Mouse (Mus musculus) CH12.LX (cell line): ENCODE measurements around the gene Rnase2b. TPM values are rescaled to one million over a fixed set of nuclear protein-coding genes. Genes with fewer than 3 reads are reported as not detected.

Experiments used
- DNase-seq: peaks from one replicate; pipeline ENCODE4 v3.0.0-alpha.2; 2013; ENCODE audit errors: extremely low read depth
- H3K27ac ChIP-seq: 2 replicates; pipeline ENCODE4 v1.5.1; 2012; ENCODE audit warnings: low read depth, mild to moderate bottlenecking, control low read depth, moderate library complexity; ENCODE audit not compliant: insufficient read depth
- H3K27me3 ChIP-seq: replicated peaks from 2 replicates; pipeline ENCODE3; 2012; ENCODE audit warnings: inconsistent platforms
- H3K36me3 ChIP-seq, 2 experiments: replicated peaks in 1 of 2; 2 replicates each; pipeline versions ENCODE3 to v1.6.1; 2012; ENCODE audit warnings: inconsistent platforms in 1 of 2, low read length in 1 of 2, mild to moderate bottlenecking in 1 of 2, mixed read lengths in 1 of 2, moderate library complexity in 1 of 2; ENCODE audit not compliant: control insufficient read depth in 1 of 2, insufficient read depth in 1 of 2
- H3K4me1 ChIP-seq, 2 experiments: 2 replicates each; pipeline ENCODE4 v1.6.1; 2012; ENCODE audit warnings: inconsistent platforms in 1 of 2, moderate library complexity in 1 of 2; ENCODE audit not compliant: insufficient read depth in 2 of 2, control insufficient read depth in 1 of 2
- H3K4me2 ChIP-seq: 2 replicates; pipeline ENCODE4 v1.6.1; 2012; ENCODE audit warnings: low read depth, mild to moderate bottlenecking, control low read depth; ENCODE audit not compliant: poor library complexity, insufficient read depth, severe bottlenecking
- H3K4me3 ChIP-seq, 3 experiments: fragments of 150-350 bp in 1 of 3; sonication (generic) in 1 of 3; replicated peaks in 1 of 3; 2 replicates each; pipeline versions ENCODE3 to v1.5.1; 2011 to 2012; ENCODE audit warnings: low read depth in 2 of 3, low read length in 2 of 3, mild to moderate bottlenecking in 2 of 3, moderate library complexity in 2 of 3, control low read depth in 1 of 3, improper control_type of control experiment in 1 of 3, inconsistent platforms in 1 of 3, mixed read lengths in 1 of 3; ENCODE audit not compliant: poor library complexity in 1 of 3
- H3K79me2 ChIP-seq: replicated peaks from 2 replicates; pipeline ENCODE4 v1.6.1; 2012; ENCODE audit warnings: mild to moderate bottlenecking, moderate library complexity; ENCODE audit not compliant: control insufficient read depth, poor library complexity, insufficient read depth, severe bottlenecking; ENCODE audit errors: extremely low read depth
- H3K9ac ChIP-seq: 2 replicates; pipeline ENCODE4 v1.6.1; 2012; ENCODE audit warnings: low read depth, mild to moderate bottlenecking, control low read depth, moderate library complexity; ENCODE audit not compliant: insufficient read depth
- H3K9me3 ChIP-seq: replicated peaks from 2 replicates; pipeline ENCODE3; 2012; ENCODE audit warnings: low read length, inconsistent platforms, mixed read lengths
- BHLHE40 ChIP-seq: IDR thresholded peaks from 2 replicates; pipeline ENCODE4 v1.6.1; 2011; ENCODE audit warnings: mild to moderate bottlenecking, low read depth, low read length, improper control_type of control experiment
- CHD1 ChIP-seq: IDR thresholded peaks from 2 replicates; pipeline ENCODE4 v1.6.1; 2012; ENCODE audit warnings: low read depth, low read length, improper control_type of control experiment, inconsistent platforms
- CTCF ChIP-seq, 2 experiments: IDR thresholded peaks in 1 of 2; conservative IDR thresholded peaks in 1 of 2; 2 replicates each; pipeline ENCODE4 v1.5.1; 2011 to 2012; ENCODE audit warnings: low read depth in 2 of 2, low read length in 2 of 2, improper control_type of control experiment in 1 of 2, inconsistent platforms in 1 of 2, mild to moderate bottlenecking in 1 of 2, moderate library complexity in 1 of 2
- EP300 ChIP-seq: IDR thresholded peaks from 2 replicates; pipeline ENCODE4 v1.6.1; 2011; ENCODE audit warnings: low read length, improper control_type of control experiment
- ETS1 ChIP-seq: conservative IDR thresholded peaks from 2 replicates; pipeline ENCODE4 v1.6.1; 2012; ENCODE audit warnings: low read depth, mild to moderate bottlenecking, inconsistent platforms, low read length, improper control_type of control experiment, moderate library complexity
- GABPA ChIP-seq: IDR thresholded peaks from 2 replicates; pipeline ENCODE4 v1.6.1; 2012; ENCODE audit warnings: low read depth, low read length, improper control_type of control experiment, inconsistent platforms; ENCODE audit not compliant: insufficient replicate concordance
- HCFC1 ChIP-seq: IDR thresholded peaks from 2 replicates; pipeline ENCODE4 v1.6.1; 2012; ENCODE audit warnings: low read depth, mild to moderate bottlenecking, inconsistent platforms, low read length, improper control_type of control experiment
- IRF4 ChIP-seq: IDR thresholded peaks from 2 replicates; pipeline ENCODE4 v1.6.1; 2014; ENCODE audit warnings: low read depth, mild to moderate bottlenecking, inconsistent platforms, low read length, improper control_type of control experiment
- KAT2A ChIP-seq: IDR thresholded peaks from 2 replicates; pipeline ENCODE4 v1.6.1; 2012; ENCODE audit warnings: low read length, improper control_type of control experiment, inconsistent platforms; ENCODE audit not compliant: insufficient replicate concordance
- MAFK ChIP-seq: IDR thresholded peaks from 2 replicates; pipeline ENCODE4 v1.6.1; 2011; ENCODE audit warnings: low read length, improper control_type of control experiment; ENCODE audit not compliant: insufficient replicate concordance
- MAZ ChIP-seq: IDR thresholded peaks from 2 replicates; pipeline ENCODE4 v1.6.1; 2012; ENCODE audit warnings: low read depth, mild to moderate bottlenecking, inconsistent platforms, low read length, improper control_type of control experiment, moderate library complexity
- MEF2A ChIP-seq: IDR thresholded peaks from 2 replicates; pipeline ENCODE4 v1.6.1; 2014; ENCODE audit warnings: low read depth, mild to moderate bottlenecking, inconsistent platforms, low read length, improper control_type of control experiment, borderline replicate concordance
- MXI1 ChIP-seq: IDR thresholded peaks from 2 replicates; pipeline ENCODE4 v1.6.1; 2011; ENCODE audit warnings: mild to moderate bottlenecking, low read depth, low read length, improper control_type of control experiment
- PAX5 ChIP-seq: IDR thresholded peaks from 2 replicates; pipeline ENCODE4 v1.6.1; 2012; ENCODE audit warnings: low read length, inconsistent platforms, mixed read lengths
- SIN3A ChIP-seq: IDR thresholded peaks from 2 replicates; pipeline ENCODE4 v1.6.1; 2012; ENCODE audit warnings: low read length, improper control_type of control experiment, inconsistent platforms
- TBP ChIP-seq: conservative IDR thresholded peaks from 2 replicates; pipeline ENCODE4 v1.6.1; 2011; ENCODE audit warnings: low read depth, low read length, improper control_type of control experiment
- TCF12 ChIP-seq: IDR thresholded peaks from 2 replicates; pipeline ENCODE4 v1.6.1; 2014; ENCODE audit warnings: low read depth, mild to moderate bottlenecking, inconsistent platforms, low read length, improper control_type of control experiment
- USF1 ChIP-seq: IDR thresholded peaks from 2 replicates; pipeline ENCODE4 v1.6.1; 2014; ENCODE audit warnings: low read depth, mild to moderate bottlenecking, inconsistent platforms, low read length, improper control_type of control experiment
- ZC3H11A ChIP-seq: IDR thresholded peaks from 2 replicates; pipeline ENCODE4 v1.6.1; 2012; ENCODE audit warnings: low read depth, mild to moderate bottlenecking, inconsistent platforms, low read length, improper control_type of control experiment
- ZKSCAN1 ChIP-seq: IDR thresholded peaks from 2 replicates; pipeline ENCODE4 v1.6.1; 2012; ENCODE audit warnings: low read depth, inconsistent platforms, low read length, improper control_type of control experiment, borderline replicate concordance
- dilution Hi-C: fragments of 300-500 bp; cut with MboI; formaldehyde crosslinking; loops from 2 replicates; pipeline ENCODE4 v1.14.3; 2020; ENCODE audit warnings: low sequenced_read_pairs; ENCODE audit not compliant: extremely low pct_unique_long_range_greater_than_20kb, extremely low pct_ligation_motif_present
- in situ Hi-C: fragments of 300-500 bp; cut with MboI; formaldehyde crosslinking; loops from 3 replicates; pipeline ENCODE4 v1.14.3; 2019; ENCODE audit warnings: low sequenced_read_pairs, low pct_ligation_motif_present, low pct_unique_long_range_greater_than_20kb, mixed read lengths
- polyA plus RNA-seq: library from polyadenylated mRNA; unstranded; fragments of >175 nt; gene quantifications from 2 replicates; pipeline ENCODE4 v1.2.1, GENCODE M21; 2012; ENCODE audit warnings: low read depth; ENCODE audit not compliant: insufficient read length
- total RNA-seq, 2 experiments: library from RNA; depleted of rRNA; stranded (reverse); fragments of 300-350 nt in 1 of 2; fragments of >200 nt in 1 of 2; gene quantifications; 2 replicates each; pipeline ENCODE4 v1.2.3; 2012 to 2014

Gene Rnase2b
- total and polyA plus RNA-seq, 3 experiments = 1.3 TPM; not detected in 2

DNA sequence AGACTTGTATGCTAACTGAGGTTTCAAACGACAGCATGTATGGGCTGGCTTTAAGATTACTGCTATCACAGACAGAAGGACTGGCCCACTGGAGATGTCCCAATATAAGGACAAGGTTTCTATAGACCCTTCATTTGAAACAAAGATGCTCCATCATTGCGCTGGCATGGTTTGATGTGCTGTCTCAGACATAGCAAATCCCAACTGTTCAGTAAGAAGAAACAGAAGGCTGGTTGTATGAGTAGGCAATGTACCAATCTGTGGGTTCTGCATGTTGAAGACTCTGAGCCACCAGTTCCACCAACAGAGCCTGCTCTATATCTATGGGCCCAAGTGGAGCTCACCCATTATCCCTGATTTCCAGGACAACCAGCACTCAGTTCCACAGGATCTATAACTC, 41.1 kb downstream of the Rnase2b start, which contains the start of gene Ear14:
Gene Ear14, plus strand, starts transcription at position 277 of the 400 bp plus-strand sequence.
- Histone ChIP-seq H3K27me3 (no peaks in the 10 kb centered on the region), H3K9ac (no peak within 1 kb of the TSS), H3K79me2 (no peaks in the 10 kb centered on the region), H3K9me3 (no peaks in the 10 kb centered on the region), H3K36me3 (no peaks in the 10 kb centered on the region), H3K4me3 (no peak within 1 kb of the TSS), H3K4me2 (no peak within 1 kb of the TSS), H3K27ac (no peak within 1 kb of the TSS), H3K4me1 (peaks cover 8 to 16% of the 10 kb centered on the region in 2 experiments)
- in situ Hi-C loops (no loop called here), dilution Hi-C loops (no loop called here)
- TF ChIP-seq ETS1 = no peak
- no peak for TF ChIP-seq GABPA
- TF ChIP-seq IRF4 = no peak
- no peak for TF ChIP-seq BHLHE40
- TF ChIP-seq EP300 = no peak
- TF ChIP-seq MXI1 = no peak
- TF ChIP-seq CHD1 = no peak
- no peak for TF ChIP-seq SIN3A
- TF ChIP-seq MAFK = no peak
- no peak for TF ChIP-seq TBP
- TF ChIP-seq MEF2A = no peak
- no peak for TF ChIP-seq MAZ
- no peak for TF ChIP-seq KAT2A
- TF ChIP-seq PAX5 = no peak
- TF ChIP-seq TCF12 = no peak
- TF ChIP-seq ZKSCAN1 = no peak
- no peak for TF ChIP-seq USF1
- no peak for TF ChIP-seq HCFC1
- TF ChIP-seq ZC3H11A = no peak
- TF ChIP-seq CTCF (conservative IDR thresholded peaks at IDR 0.05 in 1 of 2, IDR thresholded peaks at IDR 0.05 in 1 of 2; ENCODE audit: low read depth in 2 of 2, low read length in 2 of 2) = no peak
- DNase-seq = no peak

Other genes with a start within 250 kb of the Rnase2b start
Only the 20 nearest of the 21 such genes appear.
- 39.1 and 41.7 TPM in 2 replicates for gene Osgep, start 237.4 kb upstream of the Rnase2b start, total RNA-seq (2012; rRNA removed)
- 88.7 and 90.4 TPM in 2 replicates for gene Osgep, start 237.4 kb upstream of the Rnase2b start, total RNA-seq (2014; rRNA removed)
- 48.4 and 57.6 TPM in 2 replicates for gene Osgep, start 237.4 kb upstream of the Rnase2b start, polyA plus RNA-seq
- gene Apex1, start 237.3 kb upstream of the Rnase2b start, total RNA-seq (2012; rRNA removed) = 178 and 250 TPM in 2 replicates
- gene Apex1, start 237.3 kb upstream of the Rnase2b start, total RNA-seq (2014; rRNA removed) = 417 and 427 TPM in 2 replicates
- gene Apex1, start 237.3 kb upstream of the Rnase2b start, polyA plus RNA-seq = 353 and 354 TPM in 2 replicates
- gene Pip4p1, start 231.4 kb upstream of the Rnase2b start, total RNA-seq (2012; rRNA removed) = 18.1 and 21.2 TPM in 2 replicates
- 28.1 and 29.2 TPM in 2 replicates for gene Pip4p1, start 231.4 kb upstream of the Rnase2b start, total RNA-seq (2014; rRNA removed)
- 31.1 and 35.5 TPM in 2 replicates for gene Pip4p1, start 231.4 kb upstream of the Rnase2b start, polyA plus RNA-seq
- 99.3 and 113 TPM in 2 replicates for gene Pnp, start 231.2 kb upstream of the Rnase2b start, total RNA-seq (2012; rRNA removed)
- gene Pnp, start 231.2 kb upstream of the Rnase2b start, total RNA-seq (2014; rRNA removed) = 118 and 128 TPM in 2 replicates
- 65.9 and 80.0 TPM in 2 replicates for gene Pnp, start 231.2 kb upstream of the Rnase2b start, polyA plus RNA-seq
- gene Gm49342, start 217.7 kb upstream of the Rnase2b start, total RNA-seq (2012; rRNA removed) = not detected in 2 replicates
- gene Gm49342, start 217.7 kb upstream of the Rnase2b start, total RNA-seq (2014; rRNA removed) = 108 and 120 TPM in 2 replicates
- gene Gm49342, start 217.7 kb upstream of the Rnase2b start, polyA plus RNA-seq = 50.6 and 100 TPM in 2 replicates
- 0.21 TPM in 2 replicates for gene Pnp2, start 206.3 kb upstream of the Rnase2b start, total RNA-seq (2012; rRNA removed)
- gene Pnp2, start 206.3 kb upstream of the Rnase2b start, total RNA-seq (2014; rRNA removed) = 0.43 TPM in 1 of 2 replicates, not detected in the other
- 0.91 TPM in 1 of 2 replicates, not detected in the other for gene Pnp2, start 206.3 kb upstream of the Rnase2b start, polyA plus RNA-seq
- gene Rnase10, start 154.5 kb upstream of the Rnase2b start, total RNA-seq (2012; rRNA removed) = not detected in 2 replicates
- gene Rnase10, start 154.5 kb upstream of the Rnase2b start, total RNA-seq (2014; rRNA removed) = not detected in 2 replicates
- not detected in 2 replicates for gene Rnase10, start 154.5 kb upstream of the Rnase2b start, polyA plus RNA-seq
- gene Rnase9, start 120.4 kb upstream of the Rnase2b start, total RNA-seq (2012; rRNA removed) = not detected in 2 replicates
- not detected in 2 replicates for gene Rnase9, start 120.4 kb upstream of the Rnase2b start, total RNA-seq (2014; rRNA removed)
- not detected in 2 replicates for gene Rnase9, start 120.4 kb upstream of the Rnase2b start, polyA plus RNA-seq
- gene Rnase11, start 112.1 kb upstream of the Rnase2b start, total RNA-seq (2012; rRNA removed) = not detected in 2 replicates
- not detected in 2 replicates for gene Rnase11, start 112.1 kb upstream of the Rnase2b start, total RNA-seq (2014; rRNA removed)
- gene Rnase11, start 112.1 kb upstream of the Rnase2b start, polyA plus RNA-seq = not detected in 2 replicates
- gene Rnase12, start 104.6 kb upstream of the Rnase2b start, total RNA-seq (2012; rRNA removed) = 0.38 and 0.55 TPM in 2 replicates
- not detected in 2 replicates for gene Rnase12, start 104.6 kb upstream of the Rnase2b start, total RNA-seq (2014; rRNA removed)
- gene Rnase12, start 104.6 kb upstream of the Rnase2b start, polyA plus RNA-seq = not detected in 2 replicates
- not detected in 2 replicates for gene Olfr750, start 87.8 kb upstream of the Rnase2b start, total RNA-seq (2012; rRNA removed)
- gene Olfr750, start 87.8 kb upstream of the Rnase2b start, total RNA-seq (2014; rRNA removed) = not detected in 2 replicates
- not detected in 2 replicates for gene Olfr750, start 87.8 kb upstream of the Rnase2b start, polyA plus RNA-seq
- gene Rnase4, start 71.2 kb upstream of the Rnase2b start, total RNA-seq (2012; rRNA removed) = 0.92 and 1.9 TPM in 2 replicates
- gene Rnase4, start 71.2 kb upstream of the Rnase2b start, total RNA-seq (2014; rRNA removed) = 1.8 and 2.5 TPM in 2 replicates
- 1.1 and 1.6 TPM in 2 replicates for gene Rnase4, start 71.2 kb upstream of the Rnase2b start, polyA plus RNA-seq
- 1.6 and 2.2 TPM in 2 replicates for gene Ang, start 71.1 kb upstream of the Rnase2b start, total RNA-seq (2012; rRNA removed)
- 0.44 and 1.2 TPM in 2 replicates for gene Ang, start 71.1 kb upstream of the Rnase2b start, total RNA-seq (2014; rRNA removed)
- 0.97 and 1.2 TPM in 2 replicates for gene Ang, start 71.1 kb upstream of the Rnase2b start, polyA plus RNA-seq
- gene Eddm3b, start 47.8 kb upstream of the Rnase2b start, total RNA-seq (2012; rRNA removed) = not detected in 2 replicates
- not detected in 2 replicates for gene Eddm3b, start 47.8 kb upstream of the Rnase2b start, total RNA-seq (2014; rRNA removed)
- gene Eddm3b, start 47.8 kb upstream of the Rnase2b start, polyA plus RNA-seq = not detected in 2 replicates
- 15.6 and 18.3 TPM in 2 replicates for gene Rnase6, start 38.4 kb upstream of the Rnase2b start, total RNA-seq (2012; rRNA removed)
- gene Rnase6, start 38.4 kb upstream of the Rnase2b start, total RNA-seq (2014; rRNA removed) = 35.1 and 38.2 TPM in 2 replicates
- 15.3 and 16.4 TPM in 2 replicates for gene Rnase6, start 38.4 kb upstream of the Rnase2b start, polyA plus RNA-seq
- 0.17 TPM in 1 of 2 replicates, not detected in the other for gene Rnase1, start 15.5 kb upstream of the Rnase2b start, total RNA-seq (2012; rRNA removed)
- not detected in 2 replicates for gene Rnase1, start 15.5 kb upstream of the Rnase2b start, total RNA-seq (2014; rRNA removed)
- not detected in 2 replicates for gene Rnase1, start 15.5 kb upstream of the Rnase2b start, polyA plus RNA-seq
- not detected in 2 replicates for gene Ang2, start 36.9 kb downstream of the Rnase2b start, total RNA-seq (2012; rRNA removed)
- gene Ang2, start 36.9 kb downstream of the Rnase2b start, total RNA-seq (2014; rRNA removed) = not detected in 2 replicates
- gene Ang2, start 36.9 kb downstream of the Rnase2b start, polyA plus RNA-seq = not detected in 2 replicates
- gene Ear14, start 41.1 kb downstream of the Rnase2b start, total RNA-seq (2012; rRNA removed) = not detected in 2 replicates
- gene Ear14, start 41.1 kb downstream of the Rnase2b start, total RNA-seq (2014; rRNA removed) = not detected in 2 replicates
- not detected in 2 replicates for gene Ear14, start 41.1 kb downstream of the Rnase2b start, polyA plus RNA-seq
- not detected in 2 replicates for gene Rnase2a, start 93.9 kb downstream of the Rnase2b start, total RNA-seq (2012; rRNA removed)
- not detected in 2 replicates for gene Rnase2a, start 93.9 kb downstream of the Rnase2b start, total RNA-seq (2014; rRNA removed)
- gene Rnase2a, start 93.9 kb downstream of the Rnase2b start, polyA plus RNA-seq = not detected in 2 replicates
- not detected in 2 replicates for gene Gm7247, start 199.5 kb downstream of the Rnase2b start, total RNA-seq (2012; rRNA removed)
- gene Gm7247, start 199.5 kb downstream of the Rnase2b start, total RNA-seq (2014; rRNA removed) = not detected in 2 replicates
- not detected in 2 replicates for gene Gm7247, start 199.5 kb downstream of the Rnase2b start, polyA plus RNA-seq